Mouse (Mus musculus): ENCODE measurements at regions not wholly inside any gene's neighbourhood (a gene's known extent, or its start where the extent isn't known, plus 50 kb on each side); places are given as distances from the start of the nearest gene placed in this dataset.
A peak's percentile ranks its signal among the peaks of the same experiment; 100 is the strongest.

DNA sequence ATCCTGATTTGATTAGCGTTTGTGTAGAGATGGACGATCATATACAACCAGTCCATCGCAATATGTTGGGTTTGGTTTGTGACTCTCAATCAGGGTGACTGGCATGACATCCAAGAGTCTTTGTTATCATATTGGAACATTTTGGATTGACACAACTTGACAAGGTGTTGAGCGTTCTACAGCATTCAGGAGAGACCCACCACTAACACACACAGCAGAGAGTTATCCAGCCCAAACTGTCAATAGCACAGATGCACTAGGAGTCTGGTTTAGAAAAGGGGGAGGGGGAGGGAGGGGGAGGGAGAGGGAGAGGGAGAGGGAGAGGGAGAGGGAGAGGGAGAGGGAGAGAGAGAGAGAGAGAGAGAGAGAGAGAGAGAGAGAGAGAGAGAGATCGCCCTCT is 144.5 kb downstream of the Psat1 start:
- Histone ChIP-seq H3K9me3 (ENCODE audit: control insufficient read depth, low read length) (no peaks in the 10 kb centered on the region), H3K4me2 (replicated peaks; ENCODE audit: low read depth) (no peak overlapping the region), H3K27ac (replicated peaks) (no peak overlapping the region), H3K36me3 (ENCODE audit: control insufficient read depth, insufficient read depth, low read length) (no peaks in the 10 kb centered on the region), H3K4me3 (ENCODE audit: low read depth, low read length) (no peak overlapping the region), H3K27me3 (ENCODE audit: control insufficient read depth, insufficient read depth, low read length) (no peaks in the 10 kb centered on the region; the same call in 1 of the 2 replicates), H3K9ac (ENCODE audit: low read length) (no peak overlapping the region), H3K4me1 (replicated peaks; ENCODE audit: control insufficient read depth, insufficient read depth) (no peaks in the 10 kb centered on the region)
- TF ChIP-seq CTCF (IDR thresholded peaks at IDR 0.05; ENCODE audit: low read depth), result no peak
- TF ChIP-seq EP300 (optimal IDR thresholded peaks at IDR 0.05), result no peak
- ATAC-seq (ENCODE audit: low FRiP score, low TSS enrichment) (no peak), DNase-seq (ENCODE audit: low spot score) (no peak)
- WGBS, result 71% methylated on average over 5 of the region's 5 CpGs

DNA sequence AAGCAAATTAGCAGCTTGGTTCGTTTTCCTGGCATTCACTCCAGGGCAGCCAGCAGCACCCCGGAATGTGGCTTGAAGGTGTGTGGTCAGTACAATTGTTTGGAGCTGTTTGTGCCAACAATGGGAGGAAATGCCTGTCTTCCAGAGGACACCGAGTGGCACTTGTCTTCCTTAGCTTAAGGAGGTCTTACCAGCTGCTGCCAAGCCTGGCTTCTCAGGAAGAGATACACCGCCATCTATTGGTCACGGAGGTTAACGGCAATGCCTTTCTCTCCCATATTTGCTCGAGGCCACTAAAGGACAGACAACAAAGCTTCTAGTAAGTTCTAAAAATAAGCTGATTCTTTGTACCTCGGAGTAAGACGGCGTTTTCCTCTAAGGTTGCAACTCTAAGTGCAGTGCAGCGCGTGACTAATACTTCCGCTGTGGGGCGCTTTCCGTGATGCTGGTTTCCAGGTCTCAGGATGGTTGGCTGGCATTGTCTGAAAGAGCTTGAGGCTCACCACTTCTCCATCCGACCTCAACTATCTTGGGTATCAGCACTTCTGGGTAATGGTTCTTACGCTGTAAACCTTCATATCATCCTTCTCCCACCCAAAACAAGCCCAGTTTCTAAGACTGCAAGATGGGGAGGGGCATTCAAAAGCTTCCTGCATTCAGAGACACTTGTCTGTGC is 145.2 kb downstream of the Psat1 start:
- Histone ChIP-seq H3K4me2 (replicated peaks; ENCODE audit: low read depth) (peak overlapping the region; percentile 57), H3K4me1 (replicated peaks; ENCODE audit: control insufficient read depth, insufficient read depth) (no peaks in the 10 kb centered on the region), H3K27me3 (ENCODE audit: control insufficient read depth, insufficient read depth, low read length) (no peaks in the 10 kb centered on the region; the same call in 1 of the 2 replicates), H3K9me3 (ENCODE audit: control insufficient read depth, low read length) (no peaks in the 10 kb centered on the region), H3K36me3 (ENCODE audit: control insufficient read depth, insufficient read depth, low read length) (no peaks in the 10 kb centered on the region), H3K27ac (replicated peaks) (no peak overlapping the region), H3K9ac (ENCODE audit: low read length) (no peak overlapping the region), H3K4me3 (ENCODE audit: low read depth, low read length) (peak overlapping the region; percentile 33)
- 6% methylated on average over 16 of the region's 17 CpGs for WGBS
- TF ChIP-seq CTCF (IDR thresholded peaks at IDR 0.05; ENCODE audit: low read depth) (peak; percentile 94), EP300 (optimal IDR thresholded peaks at IDR 0.05) (no peak)
- ATAC-seq (ENCODE audit: low FRiP score, low TSS enrichment), result peak; percentile 54; the same call in 1 of the 2 replicates
- peak; percentile 68 for DNase-seq (ENCODE audit: low spot score)

DNA sequence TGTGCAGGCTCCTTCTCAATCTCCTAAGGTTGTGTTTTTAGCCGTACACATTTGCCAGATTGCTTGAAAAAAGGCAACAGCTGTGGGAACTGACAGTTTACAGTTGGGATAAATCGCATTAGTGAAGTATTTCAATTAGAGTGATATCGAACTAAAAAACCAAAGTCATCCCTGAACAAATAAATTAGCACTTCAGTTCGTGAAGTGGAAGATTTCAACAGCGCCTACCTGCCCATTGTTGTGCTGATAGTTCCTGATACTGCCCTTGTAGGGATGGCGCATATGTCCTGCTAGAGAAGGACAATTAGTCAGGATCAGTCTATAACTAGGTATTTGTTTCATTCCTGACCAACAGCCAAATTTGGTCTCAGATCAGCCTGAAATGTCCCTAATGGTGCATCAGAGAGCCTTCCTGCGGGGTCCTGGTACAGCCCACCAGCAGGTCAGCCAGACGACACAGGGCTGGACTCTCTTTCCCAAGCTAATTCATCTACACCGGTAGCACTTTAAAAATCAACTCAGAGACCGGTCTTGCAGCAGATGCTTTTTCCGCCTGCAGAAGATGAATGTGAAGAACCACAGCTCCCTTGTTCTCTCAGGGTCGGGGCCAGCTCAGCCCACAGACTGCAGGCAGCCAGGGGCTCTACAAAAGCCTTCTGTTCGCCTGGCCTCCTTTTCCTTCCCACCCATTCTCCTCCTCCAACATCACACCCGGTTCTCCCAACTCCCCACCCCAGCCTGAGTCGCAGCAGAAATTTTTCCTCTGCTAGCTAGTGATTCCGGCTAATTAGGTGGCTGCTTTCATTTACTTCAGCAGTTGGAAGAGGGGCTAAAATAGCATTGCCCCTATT is 146.1 kb downstream of the Psat1 start:
- H3K4me2 ChIP-seq (replicated peaks; ENCODE audit: low read depth), result peak overlapping the region; percentile 57
- H3K9ac ChIP-seq (ENCODE audit: low read length), result no peak overlapping the region
- H3K27ac ChIP-seq (replicated peaks), result no peak overlapping the region
- H3K9me3 ChIP-seq (ENCODE audit: control insufficient read depth, low read length), result no peaks in the 10 kb centered on the region
- no peak for ATAC-seq (ENCODE audit: low FRiP score, low TSS enrichment)
- H3K4me3 ChIP-seq (ENCODE audit: low read depth, low read length), result peak overlapping the region; percentile 33
- no peaks in the 10 kb centered on the region for H3K36me3 ChIP-seq (ENCODE audit: control insufficient read depth, insufficient read depth, low read length)
- H3K27me3 ChIP-seq (ENCODE audit: control insufficient read depth, insufficient read depth, low read length), result no peaks in the 10 kb centered on the region; the same call in 1 of the 2 replicates
- 16% methylated on average over 16 of the region's 16 CpGs for WGBS
- H3K4me1 ChIP-seq (replicated peaks; ENCODE audit: control insufficient read depth, insufficient read depth), result no peaks in the 10 kb centered on the region
- TF ChIP-seq CTCF (IDR thresholded peaks at IDR 0.05; ENCODE audit: low read depth), result no peak
- TF ChIP-seq EP300 (optimal IDR thresholded peaks at IDR 0.05), result no peak
- peak; percentile 17 for DNase-seq (ENCODE audit: low spot score)

DNA sequence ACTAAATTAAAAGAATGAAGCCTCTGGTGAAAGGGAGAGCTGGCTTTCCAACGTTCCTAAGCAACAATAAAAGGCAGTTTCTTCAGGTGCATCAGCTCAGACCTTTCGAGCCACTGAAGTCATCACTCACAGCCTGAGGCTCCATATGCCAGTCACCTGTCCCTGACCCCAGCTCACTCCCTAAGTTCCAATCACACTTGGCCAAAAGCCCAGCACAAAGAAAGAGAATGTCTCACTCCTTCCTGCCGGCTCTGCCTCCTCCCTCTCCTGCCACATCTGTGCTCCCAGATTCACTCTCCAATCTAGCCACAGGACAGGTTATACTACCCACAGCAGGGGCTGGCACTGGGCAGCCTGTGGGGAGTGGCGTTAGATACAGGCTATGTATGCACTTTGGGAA is 150.7 kb downstream of the Psat1 start:
- Histone ChIP-seq H3K4me2 (replicated peaks; ENCODE audit: low read depth) (no peak overlapping the region), H3K4me1 (replicated peaks; ENCODE audit: control insufficient read depth, insufficient read depth) (no peaks in the 10 kb centered on the region)
- 26% methylated on average over 4 of the region's 4 CpGs for WGBS

DNA sequence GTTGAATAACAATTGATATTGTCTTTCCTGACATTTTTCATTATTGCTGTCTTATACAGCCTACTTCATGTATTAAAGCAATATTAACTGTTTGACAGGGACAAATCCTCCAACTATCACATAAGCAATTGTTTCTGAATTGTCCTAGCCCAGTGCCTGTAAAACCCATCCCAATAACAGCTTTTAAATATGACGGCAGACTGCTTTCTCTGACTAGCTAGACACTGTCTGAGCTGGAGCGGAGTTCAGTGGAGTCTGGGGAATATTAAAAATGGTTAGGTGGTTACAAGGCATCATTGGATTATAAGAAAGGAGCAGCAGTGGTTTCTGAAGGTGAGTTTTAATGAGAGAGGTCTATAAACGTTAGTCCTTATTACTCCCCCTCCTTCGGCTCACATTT is 155.2 kb downstream of the Psat1 start:
- no peak overlapping the region for H3K9ac ChIP-seq (ENCODE audit: low read length)
- H3K27me3 ChIP-seq (ENCODE audit: control insufficient read depth, insufficient read depth, low read length), result no peaks in the 10 kb centered on the region
- H3K27ac ChIP-seq (replicated peaks), result no peak overlapping the region
- no peak overlapping the region for H3K4me2 ChIP-seq (replicated peaks; ENCODE audit: low read depth)
- TF ChIP-seq EP300 (optimal IDR thresholded peaks at IDR 0.05), result no peak
- TF ChIP-seq CTCF (IDR thresholded peaks at IDR 0.05; ENCODE audit: low read depth), result no peak
- no peaks in the 10 kb centered on the region; the same call in 1 of the 2 replicates for H3K9me3 ChIP-seq (ENCODE audit: control insufficient read depth, low read length)
- DNase-seq (ENCODE audit: low spot score) (no peak), ATAC-seq (ENCODE audit: low FRiP score, low TSS enrichment) (no peak)
- 63% methylated on average over 4 of the region's 4 CpGs for WGBS
- H3K4me1 ChIP-seq (replicated peaks; ENCODE audit: control insufficient read depth, insufficient read depth), result no peaks in the 10 kb centered on the region
- H3K4me3 ChIP-seq (ENCODE audit: low read depth, low read length), result no peak overlapping the region
- no peaks in the 10 kb centered on the region for H3K36me3 ChIP-seq (ENCODE audit: control insufficient read depth, insufficient read depth, low read length)

More for the DNA sequence above, 150.7 kb downstream of the Psat1 start:
- DNase-seq (ENCODE audit: low spot score) (no peak), ATAC-seq (ENCODE audit: low FRiP score, low TSS enrichment) (no peak)
- TF ChIP-seq EP300 (optimal IDR thresholded peaks at IDR 0.05), result no peak
- no peak for TF ChIP-seq CTCF (IDR thresholded peaks at IDR 0.05; ENCODE audit: low read depth)
- H3K27me3 ChIP-seq (ENCODE audit: control insufficient read depth, insufficient read depth, low read length), result no peaks in the 10 kb centered on the region; the same call in 1 of the 2 replicates
- H3K4me3 ChIP-seq (ENCODE audit: low read depth, low read length), result no peak overlapping the region
- H3K9ac ChIP-seq (ENCODE audit: low read length), result no peak overlapping the region
- no peak overlapping the region for H3K27ac ChIP-seq (replicated peaks)
- H3K9me3 ChIP-seq (ENCODE audit: control insufficient read depth, low read length), result no peaks in the 10 kb centered on the region
- no peaks in the 10 kb centered on the region for H3K36me3 ChIP-seq (ENCODE audit: control insufficient read depth, insufficient read depth, low read length)

All from stomach, postnatal 0 days (tissue).